Mouse (Mus musculus): ENCODE data around the gene Maml1. TPM values are rescaled to one million over a fixed set of nuclear protein-coding genes. Genes with fewer than 3 reads are reported as not detected.

Gene Maml1
- polyA plus RNA-seq, 1 experiment from 2014 or later = 4.1 TPM

Small RNA genes lying within 50 kb of the gene (microRNA-seq; reads per million reads assigned to microRNA genes)
- not detected for gene Mir6919

Other genes with a start within 250 kb of the Maml1 start
- gene Tbc1d9b, start 160.9 kb downstream of the Maml1 start, polyA plus RNA-seq (2015; fragmentation: Nextera tagmentation; extraction: Ambion mirVana) = 35.9 and 38.6 TPM in 2 replicates
- gene Mrnip, start 117.9 kb downstream of the Maml1 start, polyA plus RNA-seq (2015; fragmentation: Nextera tagmentation; extraction: Ambion mirVana) = 11.9 and 12.5 TPM in 2 replicates
- gene Sqstm1, start 81.5 kb downstream of the Maml1 start, polyA plus RNA-seq (2015; fragmentation: Nextera tagmentation; extraction: Ambion mirVana) = 202 and 225 TPM in 2 replicates
- gene Mgat4b, start 81.4 kb downstream of the Maml1 start, polyA plus RNA-seq (2015; fragmentation: Nextera tagmentation; extraction: Ambion mirVana) = 5.6 and 5.9 TPM in 2 replicates
- gene Ltc4s, start 53.7 kb downstream of the Maml1 start, polyA plus RNA-seq (2015; fragmentation: Nextera tagmentation; extraction: Ambion mirVana) = 3.5 and 5.9 TPM in 2 replicates
- gene Canx, start 33.4 kb upstream of the Maml1 start, polyA plus RNA-seq (2015; fragmentation: Nextera tagmentation; extraction: Ambion mirVana) = 341 and 342 TPM in 2 replicates
- gene Cby3, start 62.2 kb upstream of the Maml1 start, polyA plus RNA-seq (2015; fragmentation: Nextera tagmentation; extraction: Ambion mirVana) = 0.19 and 0.46 TPM in 2 replicates
- gene Hnrnph1, start 84.7 kb upstream of the Maml1 start, polyA plus RNA-seq (2015; fragmentation: Nextera tagmentation; extraction: Ambion mirVana) = 346 and 352 TPM in 2 replicates
- 19.5 and 20.2 TPM in 2 replicates for gene Rufy1, start 138.8 kb upstream of the Maml1 start, polyA plus RNA-seq (2015; fragmentation: Nextera tagmentation; extraction: Ambion mirVana)